Mouse (Mus musculus): Measurements from ENCODE around the gene Cdc42bpg.

DNA sequence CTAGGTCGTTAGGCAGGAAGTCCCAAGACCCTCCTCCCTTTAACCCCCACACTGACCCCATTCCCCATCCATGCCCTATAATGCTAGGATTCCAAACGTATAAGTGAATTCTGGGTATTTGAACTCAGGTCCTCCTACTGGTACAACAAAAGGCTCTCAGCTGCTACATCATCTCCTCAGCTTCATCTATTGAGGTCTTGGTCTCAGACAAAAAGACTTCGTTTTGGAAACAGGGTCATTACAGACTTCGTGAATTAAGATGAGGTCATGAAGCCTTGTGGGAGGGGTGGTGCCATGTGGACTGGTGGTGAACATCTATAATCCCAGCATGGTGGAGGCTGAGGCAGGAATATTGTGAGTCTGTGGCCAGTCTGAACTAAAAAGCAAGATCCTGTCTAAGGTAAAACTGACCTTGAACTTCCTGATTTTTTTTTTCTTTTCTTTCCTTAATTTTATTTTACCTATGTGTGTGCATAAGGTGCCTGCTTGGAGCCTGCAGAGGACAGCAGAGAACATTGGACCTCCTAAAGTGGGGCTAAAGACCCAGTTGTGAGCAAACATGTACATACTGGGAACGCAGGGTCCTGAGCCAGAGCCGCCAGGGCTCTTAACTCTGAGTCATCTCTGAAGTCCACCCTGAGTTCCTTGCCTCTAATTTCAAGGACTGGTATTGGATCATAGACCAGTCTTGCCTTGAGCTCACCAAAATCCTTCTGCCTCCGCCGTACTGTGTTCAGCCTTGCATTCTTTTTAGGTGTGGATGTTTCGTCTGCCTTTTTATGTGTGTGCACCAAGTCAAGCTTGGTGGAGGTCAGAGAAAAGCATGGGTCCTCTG is 27.7 kb downstream of the Cdc42bpg start:
- no peak for TF ChIP-seq POLR2A (IDR thresholded peaks at IDR 0.05; ENCODE audit: borderline replicate concordance, low read depth, low read length)
- TF ChIP-seq CTCF (IDR thresholded peaks at IDR 0.05; ENCODE audit: low read depth, low read length), result no peak
